Mouse (Mus musculus): ENCODE results near the gene Mdm2. TPM values are rescaled to one million over a fixed set of nuclear protein-coding genes. Genes with fewer than 3 reads are reported as not detected.

Gene Mdm2
- polyA plus RNA-seq, 1 experiment from 2014 or later, result 40.0 TPM

GRCm38 (mm10) chr10:117642201-117642450 lies 68.4 kb downstream of the Mdm2 start:
- H3K4me3 ChIP-seq (ENCODE audit: low read length), result no peak overlapping the region
- no peak overlapping the region for H3K9ac ChIP-seq (ENCODE audit: low read depth, low read length)
- H3K27ac ChIP-seq (ENCODE audit: low read depth, low read length), result no peak overlapping the region
- no peak overlapping the region for H3K4me2 ChIP-seq (ENCODE audit: low read length)
- H3K36me3 ChIP-seq (ENCODE audit: control insufficient read depth, insufficient read depth, low read length), result no peaks in the 10 kb centered on the region
- H3K4me1 ChIP-seq (ENCODE audit: control insufficient read depth, insufficient read depth, low read depth, low read length), result no peaks in the 10 kb centered on the region; the same call in 1 of the 2 replicates
- WGBS, result 81% methylated on average over 9 of the region's 9 CpGs
- ATAC-seq, result no peak
- no peaks in the 10 kb centered on the region for H3K9me3 ChIP-seq (ENCODE audit: control insufficient read depth, low read length)
- H3K27me3 ChIP-seq (replicated peaks; ENCODE audit: control insufficient read depth, insufficient read depth, low read length), result no peaks in the 10 kb centered on the region

- H3K9ac ChIP-seq (ENCODE audit: low read depth, low read length), result no peak overlapping the region
- 59% methylated on average over 20 of the region's 20 CpGs for WGBS
Observed at GRCm38 (mm10) chr10:117641400-117642200, 69.0 kb downstream of the Mdm2 start.

GRCm38 (mm10) chr10:117640595-117641078 lies 69.9 kb downstream of the Mdm2 start:
- H3K27me3 ChIP-seq (replicated peaks; ENCODE audit: control insufficient read depth, insufficient read depth, low read length), result no peaks in the 10 kb centered on the region
- WGBS, result 78% methylated on average over 7 of the region's 7 CpGs
- ATAC-seq, result no peak
- no peaks in the 10 kb centered on the region for H3K4me1 ChIP-seq (ENCODE audit: control insufficient read depth, insufficient read depth, low read depth, low read length)
- no peak overlapping the region for H3K4me2 ChIP-seq (ENCODE audit: low read length)
- H3K36me3 ChIP-seq (ENCODE audit: control insufficient read depth, insufficient read depth, low read length), result no peaks in the 10 kb centered on the region
- H3K9ac ChIP-seq (ENCODE audit: low read depth, low read length), result no peak overlapping the region
- no peak overlapping the region for H3K4me3 ChIP-seq (ENCODE audit: low read length)
- no peaks in the 10 kb centered on the region for H3K9me3 ChIP-seq (ENCODE audit: control insufficient read depth, low read length)
- H3K27ac ChIP-seq (ENCODE audit: low read depth, low read length), result no peak overlapping the region

More at GRCm38 (mm10) chr10:117641400-117642200, 69.0 kb downstream of the Mdm2 start:
- no peak for ATAC-seq
- Histone ChIP-seq H3K4me1 (ENCODE audit: control insufficient read depth, insufficient read depth, low read depth, low read length) (no peaks in the 10 kb centered on the region), H3K36me3 (ENCODE audit: control insufficient read depth, insufficient read depth, low read length) (no peaks in the 10 kb centered on the region), H3K27ac (ENCODE audit: low read depth, low read length) (no peak overlapping the region), H3K9me3 (ENCODE audit: control insufficient read depth, low read length) (no peaks in the 10 kb centered on the region), H3K4me3 (ENCODE audit: low read length) (no peak overlapping the region), H3K4me2 (ENCODE audit: low read length) (peak overlapping the region; percentile 27; the same call in 1 of the 2 replicates), H3K27me3 (replicated peaks; ENCODE audit: control insufficient read depth, insufficient read depth, low read length) (no peaks in the 10 kb centered on the region)

GRCm38 (mm10) chr10:117639899-117640594 lies 70.5 kb downstream of the Mdm2 start:
- WGBS, result 64% methylated on average over 21 of the region's 21 CpGs
- ATAC-seq, result no peak
- no peak overlapping the region for H3K4me3 ChIP-seq (ENCODE audit: low read length)
- no peaks in the 10 kb centered on the region for H3K27me3 ChIP-seq (replicated peaks; ENCODE audit: control insufficient read depth, insufficient read depth, low read length)
- H3K36me3 ChIP-seq (ENCODE audit: control insufficient read depth, insufficient read depth, low read length), result no peaks in the 10 kb centered on the region
- H3K27ac ChIP-seq (ENCODE audit: low read depth, low read length), result no peak overlapping the region
- H3K4me2 ChIP-seq (ENCODE audit: low read length), result no peak overlapping the region
- no peaks in the 10 kb centered on the region for H3K9me3 ChIP-seq (ENCODE audit: control insufficient read depth, low read length)
- no peak overlapping the region for H3K9ac ChIP-seq (ENCODE audit: low read depth, low read length)
- H3K4me1 ChIP-seq (ENCODE audit: control insufficient read depth, insufficient read depth, low read depth, low read length), result no peaks in the 10 kb centered on the region

GRCm38 (mm10) chr10:117639221-117639599 lies 71.3 kb downstream of the Mdm2 start:
- Histone ChIP-seq H3K4me1 (ENCODE audit: control insufficient read depth, insufficient read depth, low read depth, low read length) (no peaks in the 10 kb centered on the region), H3K27ac (ENCODE audit: low read depth, low read length) (no peak overlapping the region), H3K9ac (ENCODE audit: low read depth, low read length) (no peak overlapping the region), H3K27me3 (replicated peaks; ENCODE audit: control insufficient read depth, insufficient read depth, low read length) (no peaks in the 10 kb centered on the region), H3K36me3 (ENCODE audit: control insufficient read depth, insufficient read depth, low read length) (no peaks in the 10 kb centered on the region), H3K9me3 (ENCODE audit: control insufficient read depth, low read length) (no peaks in the 10 kb centered on the region), H3K4me2 (ENCODE audit: low read length) (no peak overlapping the region), H3K4me3 (ENCODE audit: low read length) (no peak overlapping the region)
- ATAC-seq, result no peak
- 97% methylated on average over 8 of the region's 8 CpGs for WGBS

Other genes starting within 250 kb of the Mdm2 start
- 2.7 and 3.9 TPM in 2 replicates for gene Cpm, start 81.3 kb downstream of the Mdm2 start, polyA plus RNA-seq (2015; fragmentation: Nextera tagmentation; extraction: Ambion mirVana)
- gene Slc35e3, start 35.6 kb upstream of the Mdm2 start, polyA plus RNA-seq (2015; fragmentation: Nextera tagmentation; extraction: Ambion mirVana), result 27.7 and 31.5 TPM in 2 replicates
- 32.0 TPM in 2 replicates for gene Nup107, start 81.9 kb upstream of the Mdm2 start, polyA plus RNA-seq (2015; fragmentation: Nextera tagmentation; extraction: Ambion mirVana)
- 161 and 169 TPM in 2 replicates for gene Rap1b, start 135.3 kb upstream of the Mdm2 start, polyA plus RNA-seq (2015; fragmentation: Nextera tagmentation; extraction: Ambion mirVana)

Data from hindbrain, embryonic 16.5 days (tissue).